8 mouse cellular contexts compared by ENCODE assay signal in genomic region chr11:97628568-97629518, GRCm38 (mm10). TPM values are rescaled to one million over a fixed set of nuclear protein-coding genes. Genes with fewer than 3 reads are reported as not detected.
DNase-seq lines count a peak whose midpoint lies in the region; ATAC-seq and TF ChIP-seq lines count a peak whose summit lies in the region.

No protein-coding gene starts in this region.

- H3K4me2 ChIP-seq in midbrain, embryonic 14.5 days (ENCODE audit: low read length), result peak overlapping the region; percentile 83

- peaks cover 12% of the 10 kb centered on the region; the same call in 1 of the 2 replicates for H3K4me1 ChIP-seq in midbrain, embryonic 14.5 days (ENCODE audit: control insufficient read depth, insufficient read depth, low read length)

- no peaks in the 10 kb centered on the region for H3K36me3 ChIP-seq in midbrain, embryonic 14.5 days (ENCODE audit: control insufficient read depth, insufficient read depth, low read length)

- H3K9ac ChIP-seq in midbrain, embryonic 14.5 days (replicated peaks; ENCODE audit: low read length), result peak overlapping the region; percentile 70

- TF ChIP-seq CTCF in layer of hippocampus, adult 2 months (conservative IDR thresholded peaks at IDR 0.05), result 0 out of 2 replicates have a peak, but pooled peaks have one; percentile 5

- H3K9me3 ChIP-seq in midbrain, embryonic 14.5 days (ENCODE audit: control insufficient read depth, low read length), result no peaks in the 10 kb centered on the region

- peaks cover 58% of the 10 kb centered on the region for H3K27me3 ChIP-seq in midbrain, embryonic 14.5 days (ENCODE audit: control insufficient read depth, insufficient read depth, low read length)

- H3K27ac ChIP-seq in layer of hippocampus, adult 2 months, result peak overlapping the region; percentile 80
- H3K27ac ChIP-seq in midbrain, embryonic 14.5 days (replicated peaks; ENCODE audit: low read depth, low read length), result 0 out of 2 replicates have a peak overlapping the region, but pooled peaks have one; percentile 26

- ATAC-seq in midbrain, embryonic 14.5 days (ENCODE audit: low FRiP score, low TSS enrichment), result peak; percentile 35

- WGBS in midbrain, embryonic 14.5 days, result under 1% methylated on average over 103 of the region's 106 CpGs

- H3K4me3 ChIP-seq in layer of hippocampus, adult 2 months, result peak overlapping the region; percentile 62
- peak overlapping the region; percentile 65 for H3K4me3 ChIP-seq in midbrain, embryonic 14.5 days (replicated peaks; ENCODE audit: low read depth, low read length)

- DNase-seq in layer of hippocampus, adult 2 months (ENCODE audit: low spot score in 2 of 2), result no peak
- DNase-seq in layer of hippocampus, adult 11-12 months (ENCODE audit: low spot score), result no peak
- DNase-seq in adrenal gland, postnatal 10 days, result peak; percentile 30
- peak; percentile 22 for DNase-seq in gastrocnemius, postnatal 25 days
- peak; percentile 48 for DNase-seq in kidney, postnatal 10 days
- peak; percentile 35 for DNase-seq in midbrain, embryonic 14.5 days
- DNase-seq in thymus, postnatal 4 days, result peak; percentile 57
- no peak for DNase-seq in layer of hippocampus, adult 9-10 months (ENCODE audit: low spot score)

RNA-seq across cellular contexts. Expression of gene Epop, which starts 0.7 kb away (rescaled TPM):
- total RNA-seq in layer of hippocampus, adult 2 months (2021), result 10 to 100 TPM; 34.1 to 35.1 TPM
- total RNA-seq in adrenal gland, postnatal 10 days (2021), result 1 to 10 TPM; 3.5 to 5.1 TPM
- 1 to 10 TPM; 1.2 to 1.6 TPM for total RNA-seq in gastrocnemius, postnatal 25 days (2021)
- 1.9 and 2.8 TPM in 2 replicates for polyA plus RNA-seq in midbrain, embryonic 14.5 days (2014; fragmentation: Nextera tagmentation; extraction: Ambion mirVana)

RNA-seq across cellular contexts. Expression of gene Mllt6, which starts 34.4 kb away (rescaled TPM):
- 100 to 1,000 TPM; 122 to 124 TPM for total RNA-seq in layer of hippocampus, adult 2 months (2021)
- 10 to 100 TPM; 36.1 to 48.2 TPM for total RNA-seq in adrenal gland, postnatal 10 days (2021)
- 10 to 100 TPM; 33.0 to 40.5 TPM for total RNA-seq in gastrocnemius, postnatal 25 days (2021)
- polyA plus RNA-seq in midbrain, embryonic 14.5 days (2014; fragmentation: Nextera tagmentation; extraction: Ambion mirVana), result 6.2 and 9.0 TPM in 2 replicates

RNA-seq across cellular contexts. Expression of gene Srcin1, which starts 52.9 kb away (rescaled TPM):
- 100 to 1,000 TPM; 226 to 232 TPM for total RNA-seq in layer of hippocampus, adult 2 months (2021)
- total RNA-seq in adrenal gland, postnatal 10 days (2021), result 10 to 100 TPM in 1 of 2 experiments, 1 to 10 TPM in 1; 7.1 to 10.1 TPM
- under 1 TPM; 0.43 to 0.49 TPM for total RNA-seq in gastrocnemius, postnatal 25 days (2021)
- polyA plus RNA-seq in midbrain, embryonic 14.5 days (2014; fragmentation: Nextera tagmentation; extraction: Ambion mirVana), result 9.6 and 15.1 TPM in 2 replicates

RNA-seq across cellular contexts. Expression of gene Cisd3, which starts 56.8 kb away (rescaled TPM):
- total RNA-seq in layer of hippocampus, adult 2 months (2021), result 10 to 100 TPM; 45.5 to 49.3 TPM
- total RNA-seq in adrenal gland, postnatal 10 days (2021), result 100 to 1,000 TPM; 260 to 277 TPM
- 100 to 1,000 TPM; 109 to 113 TPM for total RNA-seq in gastrocnemius, postnatal 25 days (2021)
- polyA plus RNA-seq in midbrain, embryonic 14.5 days (2014; fragmentation: Nextera tagmentation; extraction: Ambion mirVana), result 17.4 and 21.8 TPM in 2 replicates

Comparison
In these comparisons a context has a peak if more than half of its experiments do, and no peak if none do; other contexts are left out.
1. DNase-seq: peak in adrenal gland, postnatal 10 days (single experiment), gastrocnemius, postnatal 25 days (single experiment), kidney, postnatal 10 days (single experiment), midbrain, embryonic 14.5 days (single experiment) and thymus, postnatal 4 days (single experiment); none in layer of hippocampus, adult 2 months (0 of 2), layer of hippocampus, adult 11-12 months (single experiment) and layer of hippocampus, adult 9-10 months (single experiment).
2. RNA of gene Epop, which starts 0.7 kb away (total RNA-seq): 34.1 to 35.1 TPM in layer of hippocampus, adult 2 months; 3.5 to 5.1 TPM in adrenal gland, postnatal 10 days and 1.2 to 1.6 TPM in gastrocnemius, postnatal 25 days; every median in the first group is over 4 times any median in the second.
3. RNA of gene Srcin1, which starts 52.9 kb away (total RNA-seq): 226 to 232 TPM in layer of hippocampus, adult 2 months; 7.1 to 10.1 TPM in adrenal gland, postnatal 10 days and 0.43 to 0.49 TPM in gastrocnemius, postnatal 25 days; every median in the first group is over 10 times any median in the second.